Mouse (Mus musculus) layer of hippocampus, postnatal 10 days (tissue): ENCODE measurements around the gene Clasp1. TPM values are rescaled to one million over a fixed set of nuclear protein-coding genes. Genes with fewer than 3 reads are reported as not detected.

Experiments
- DNase-seq, 2 experiments: peaks; one replicate each; pipeline ENCODE4 v3.0.0; 2021; ENCODE audit warnings: low spot score in 2 of 2
- total RNA-seq, 2 experiments: library from RNA; stranded (reverse); gene quantifications; 2 replicates each; pipeline ENCODE4 v1.2.3; 2021

Gene Clasp1
- total RNA-seq, 2 experiments from 2014 or later, result 140 to 146 TPM

DNA sequence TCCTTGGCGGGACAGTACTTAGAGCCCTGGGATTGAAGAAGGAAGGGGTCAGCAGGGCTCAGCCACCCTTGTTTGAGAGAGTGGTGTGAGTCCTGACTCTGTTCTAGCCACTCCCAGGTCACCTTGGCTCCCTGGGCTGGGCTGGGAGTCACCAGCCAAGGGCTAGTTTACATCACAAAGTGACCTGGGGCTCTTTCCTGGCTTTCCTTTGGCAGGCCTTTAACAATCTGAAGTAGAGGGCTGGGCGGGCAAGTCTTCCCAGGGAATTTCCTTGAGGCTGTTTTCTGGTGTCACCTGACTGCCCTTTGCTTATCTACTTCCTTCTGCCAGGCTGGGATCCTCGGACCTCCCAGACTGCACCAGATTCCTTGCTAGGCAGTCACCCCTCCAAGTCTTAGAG is 259.2 kb downstream of the Clasp1 start:
- no peak for DNase-seq

DNA sequence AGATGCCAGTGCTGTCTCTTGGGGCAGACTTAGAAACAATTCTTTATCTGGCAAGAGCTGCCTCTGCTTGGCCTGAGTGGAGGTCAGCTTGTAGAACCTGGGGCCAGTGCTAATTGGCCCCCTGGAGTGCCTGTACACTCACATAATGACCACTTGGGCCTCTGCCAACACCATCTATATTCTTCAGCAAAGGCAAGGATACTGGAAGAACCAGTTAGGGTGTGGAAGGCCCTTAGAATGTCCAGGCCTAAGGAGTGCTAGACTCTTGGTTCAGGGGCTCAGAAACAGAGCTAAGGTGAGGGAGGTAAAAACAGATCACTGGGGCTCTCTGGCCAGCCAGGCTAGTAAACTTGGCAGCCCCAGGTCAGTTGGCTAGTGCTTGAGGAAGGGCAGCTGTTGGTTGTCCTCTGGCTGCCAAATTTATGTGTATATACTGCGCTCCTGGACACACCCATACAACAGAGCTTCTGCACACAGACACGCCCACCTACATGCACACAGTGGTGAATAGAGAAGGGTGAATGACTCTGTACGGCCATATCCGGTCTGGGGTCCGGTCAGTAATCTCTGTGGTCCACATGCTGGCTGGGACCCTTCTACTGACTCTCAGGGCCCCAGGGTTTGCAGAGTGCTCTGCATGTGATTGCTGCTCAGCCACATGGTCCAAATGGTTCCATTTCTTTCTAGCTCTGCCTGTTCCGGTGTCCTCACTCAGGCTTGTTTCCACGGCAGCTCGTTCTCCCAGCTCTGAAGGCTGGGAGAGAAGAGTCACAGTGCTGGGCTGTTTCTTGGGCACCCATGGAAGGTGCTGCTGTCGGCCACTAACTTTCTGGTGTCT is 261.3 kb downstream of the Clasp1 start:
- no peak for DNase-seq

DNA sequence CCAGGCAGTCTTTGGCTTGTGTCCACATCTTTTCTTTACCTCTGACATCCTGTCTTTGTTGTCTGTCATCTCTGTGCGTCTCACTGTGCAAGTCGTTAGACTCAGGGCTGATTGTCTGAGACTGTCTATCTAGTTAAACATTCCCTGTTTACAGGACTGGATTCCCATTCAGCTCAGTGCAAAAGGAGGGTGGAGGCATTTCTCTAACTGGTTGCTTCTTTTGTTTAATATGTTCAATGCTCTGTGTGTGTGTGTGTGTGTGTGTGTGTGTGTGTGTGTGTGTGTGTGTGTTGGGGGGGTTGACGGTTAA is 261.9 kb downstream of the Clasp1 start:
- DNase-seq, result no peak

DNA sequence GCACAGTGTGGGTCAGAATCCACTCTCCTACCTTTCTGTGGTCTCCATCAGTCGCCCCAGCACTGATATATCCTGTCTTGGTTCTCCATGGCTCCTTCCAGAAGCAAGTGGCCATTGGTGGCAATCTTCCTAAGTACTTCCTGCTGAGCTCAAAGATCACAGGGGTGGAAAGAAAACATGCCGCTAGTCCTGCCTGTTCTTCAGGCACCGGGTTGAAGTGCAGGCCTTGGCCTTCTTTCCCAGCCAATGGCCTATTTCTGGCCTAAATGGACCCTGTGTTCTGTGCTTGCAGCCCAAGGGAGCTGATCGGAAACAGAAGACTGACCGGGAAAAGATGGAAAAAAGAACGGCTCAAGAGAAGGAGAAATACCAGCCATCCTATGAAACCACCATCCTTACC is 269.9 kb downstream of the Clasp1 start:
- DNase-seq, result no peak

DNA sequence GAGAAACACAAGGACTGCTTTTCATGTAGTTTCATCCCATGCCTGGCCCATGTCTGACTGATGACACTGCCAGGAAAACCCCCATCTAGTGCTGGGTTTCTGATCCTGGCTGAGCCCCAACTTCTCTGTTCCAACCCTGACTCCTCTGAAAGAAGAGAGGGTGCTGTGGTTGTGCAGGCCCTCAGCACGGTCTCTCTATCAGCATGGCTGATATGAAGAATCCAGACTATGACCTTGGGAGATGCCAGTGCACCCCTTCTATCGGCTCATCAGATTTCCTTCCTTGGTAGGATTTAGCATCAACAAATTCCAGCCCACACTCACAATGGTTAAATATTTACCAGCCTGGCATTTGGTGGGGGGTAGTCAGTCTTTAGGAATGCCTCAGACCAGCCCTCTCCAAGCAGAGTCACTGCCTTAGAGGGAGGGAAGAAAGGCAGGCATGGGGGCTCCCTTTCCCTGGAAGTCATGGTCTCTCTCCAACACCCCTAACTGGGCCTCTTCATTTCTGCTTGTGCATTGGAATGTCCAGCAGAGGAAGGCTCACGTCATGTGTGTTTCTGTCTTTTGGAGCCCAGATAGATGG is 272.1 kb downstream of the Clasp1 start:
- no peak for DNase-seq

Other genes with a start within 250 kb of the Clasp1 start
- not detected for gene Gm29106, start 212.5 kb upstream of the Clasp1 start, total RNA-seq
- gene Tsn, start 77.3 kb upstream of the Clasp1 start, total RNA-seq, result 100 to 1,000 TPM; 113 to 135 TPM
- gene Nifk, start 67.2 kb upstream of the Clasp1 start, total RNA-seq, result 10 to 100 TPM; 31.4 to 33.5 TPM
- gene Tfcp2l1, start 238.9 kb downstream of the Clasp1 start, total RNA-seq, result 1 to 10 TPM; 1.0 to 1.5 TPM